Mouse (Mus musculus): ENCODE results near the gene Ppp1r13l. TPM values are rescaled to one million over a fixed set of nuclear protein-coding genes. Genes with fewer than 3 reads are reported as not detected.
A peak's percentile ranks its signal among the peaks of the same experiment; 100 is the strongest.

Ppp1r13l gene
- polyA plus RNA-seq, 1 experiment = 0.96 TPM

DNA sequence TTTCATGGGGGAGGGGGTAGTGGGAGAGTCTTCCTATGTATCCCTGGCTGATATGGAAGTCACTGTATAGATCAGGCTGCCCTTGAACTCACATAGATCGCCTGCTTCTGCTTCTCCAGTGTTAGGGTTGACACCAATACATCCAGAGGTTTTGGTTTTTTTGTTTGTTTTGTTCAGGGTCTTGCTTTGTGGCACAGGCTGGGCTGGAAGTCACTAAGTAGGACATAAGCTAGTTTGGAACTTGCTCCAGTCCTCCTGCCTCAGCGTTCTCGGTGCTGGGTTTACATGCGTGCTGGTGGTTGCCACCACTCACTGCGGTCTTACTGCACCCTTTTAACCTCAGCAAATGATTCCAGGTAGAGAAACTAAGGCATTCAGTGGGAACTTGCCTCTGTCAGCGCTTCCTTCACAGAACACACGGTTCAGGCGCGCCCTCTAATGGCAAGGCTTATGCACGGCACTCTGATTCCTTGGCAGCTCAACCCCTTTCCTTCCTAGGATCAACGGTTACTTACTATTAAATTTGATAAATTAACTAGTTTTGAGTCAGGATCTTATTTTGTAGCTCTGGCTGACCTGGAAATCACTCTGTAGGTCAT is 16.2 kb upstream of the Ppp1r13l start:
- peaks cover 59% of the 10 kb centered on the region for H3K27me3 ChIP-seq (ENCODE audit: control insufficient read depth)
- H3K4me1 ChIP-seq (ENCODE audit: control insufficient read depth) = peaks cover 29% of the 10 kb centered on the region
- no peak for TF ChIP-seq TAL1 (IDR thresholded peaks at IDR 0.05; ENCODE audit: low read length)
- no peak for TF ChIP-seq GATA1 (IDR thresholded peaks at IDR 0.05; ENCODE audit: low read length)
- no peaks in the 10 kb centered on the region; the same call in 1 of the 2 replicates for H3K36me3 ChIP-seq (ENCODE audit: control insufficient read depth)
- no peaks in the 10 kb centered on the region for H3K9me3 ChIP-seq (ENCODE audit: control insufficient read depth, low read length)
- H3K4me3 ChIP-seq (replicated peaks) = no peak overlapping the region

DNA sequence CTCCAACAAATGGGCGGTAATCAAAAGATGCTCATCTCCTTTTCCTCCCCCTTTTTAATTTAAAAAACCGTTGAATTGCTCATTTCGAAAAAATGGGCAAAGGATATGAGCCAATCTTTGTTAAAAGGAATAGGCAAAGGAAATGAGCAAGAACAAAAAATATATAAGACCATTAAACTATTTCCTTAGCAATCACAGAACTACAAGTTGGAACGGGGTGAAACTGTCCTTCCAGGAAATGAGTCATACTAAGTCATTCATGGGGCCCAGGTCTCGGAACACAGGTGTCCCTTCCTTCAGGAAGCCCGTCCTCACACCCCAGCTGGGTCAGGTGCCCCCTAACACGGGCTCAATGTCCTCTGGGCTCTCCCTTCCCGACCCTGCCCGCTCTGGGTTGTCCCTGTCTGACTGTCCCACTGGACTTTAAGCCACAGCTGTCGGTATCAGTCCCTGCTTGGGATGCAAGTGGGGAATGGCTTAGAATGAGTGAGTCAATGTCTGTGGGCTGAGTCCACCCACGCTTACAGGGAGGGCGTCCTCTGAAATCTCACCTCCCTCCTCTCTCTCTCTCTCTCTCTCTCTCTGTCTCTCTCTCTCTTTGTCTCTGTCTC is 15.2 kb upstream of the Ppp1r13l start, which contains the start of gene Ercc1:
Ercc1 (plus strand) TSS at position 542 of the 611 bp plus-strand sequence.
- peaks cover 29% of the 10 kb centered on the region for H3K4me1 ChIP-seq (ENCODE audit: control insufficient read depth)
- peaks cover 53% of the 10 kb centered on the region for H3K27me3 ChIP-seq (ENCODE audit: control insufficient read depth)
- no peaks in the 10 kb centered on the region; the same call in 1 of the 2 replicates for H3K36me3 ChIP-seq (ENCODE audit: control insufficient read depth)
- TF ChIP-seq TAL1 (IDR thresholded peaks at IDR 0.05; ENCODE audit: low read length) (no peak), GATA1 (IDR thresholded peaks at IDR 0.05; ENCODE audit: low read length) (no peak)
- H3K9me3 ChIP-seq (ENCODE audit: control insufficient read depth, low read length) = no peaks in the 10 kb centered on the region
- H3K4me3 ChIP-seq (replicated peaks) = peak within 1 kb of the TSS; percentile 67

DNA sequence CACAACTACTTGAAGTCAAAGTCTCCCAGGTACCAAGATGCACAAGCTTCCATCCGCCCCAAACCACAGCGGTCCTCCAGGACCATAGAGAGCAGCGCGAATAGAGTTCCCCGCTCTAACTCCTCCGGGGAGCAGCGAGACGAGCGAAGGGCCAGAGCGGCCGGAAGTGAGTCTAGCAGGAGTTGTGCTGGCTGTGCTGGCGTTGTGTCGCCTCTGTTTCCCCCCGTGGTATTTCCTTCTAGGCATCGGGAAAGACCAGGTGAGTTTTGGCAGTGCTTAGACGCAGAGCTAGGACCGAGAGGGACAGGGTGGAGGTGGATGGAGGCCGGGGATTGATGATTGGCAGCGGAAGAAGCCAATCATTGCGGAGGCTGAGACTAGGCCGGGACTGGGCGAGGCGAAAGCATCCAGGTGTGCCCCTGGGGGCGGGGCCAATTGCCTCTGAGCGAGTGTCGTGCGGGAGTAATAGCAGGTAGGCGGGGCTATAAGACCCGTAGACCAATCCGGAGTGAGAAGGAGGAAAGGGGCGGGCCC is 14.5 kb upstream of the Ppp1r13l start:
- Histone ChIP-seq H3K4me3 (replicated peaks) (peak overlapping the region; percentile 67), H3K4me1 (ENCODE audit: control insufficient read depth) (peaks cover 29% of the 10 kb centered on the region), H3K36me3 (ENCODE audit: control insufficient read depth) (no peaks in the 10 kb centered on the region; the same call in 1 of the 2 replicates), H3K27me3 (ENCODE audit: control insufficient read depth) (peaks cover 47% of the 10 kb centered on the region), H3K9me3 (ENCODE audit: control insufficient read depth, low read length) (no peaks in the 10 kb centered on the region)
- no peak for TF ChIP-seq TAL1 (IDR thresholded peaks at IDR 0.05; ENCODE audit: low read length)

DNA sequence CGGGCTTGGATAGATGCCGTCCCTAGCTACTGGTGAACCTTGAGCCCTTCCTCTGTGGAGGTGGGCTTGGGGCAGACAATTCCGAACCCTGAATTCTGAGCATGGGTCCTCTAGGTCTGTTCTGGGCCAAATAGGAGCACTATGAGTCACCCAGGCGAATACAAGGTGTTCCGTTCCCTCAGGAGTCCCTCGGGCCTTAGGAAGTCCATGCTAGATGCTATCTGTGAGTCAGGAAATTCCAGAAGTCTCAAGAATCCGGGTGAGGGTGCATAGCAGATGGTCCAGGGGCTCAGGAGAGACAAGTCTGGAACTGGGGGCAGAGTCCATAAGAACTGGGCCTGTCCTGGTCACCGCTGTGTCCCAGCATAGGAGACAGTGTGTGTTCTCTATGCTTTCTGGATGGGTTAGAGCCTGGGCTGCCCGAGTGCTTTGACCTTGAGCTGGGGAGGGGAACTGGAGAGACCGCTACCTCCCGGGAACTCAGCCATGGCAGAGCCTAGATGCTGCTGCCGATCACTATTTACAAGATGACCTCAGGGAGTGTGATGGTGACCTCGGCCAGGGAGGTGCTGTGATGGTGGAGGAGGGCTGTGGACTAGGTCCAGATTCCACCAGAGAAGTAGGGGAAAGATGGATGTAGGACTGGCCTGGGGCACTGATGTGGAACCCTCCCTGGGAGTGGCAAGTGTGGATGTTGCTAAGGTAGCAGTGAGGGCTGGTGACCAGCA is 10.2 kb upstream of the Ppp1r13l start:
- Histone ChIP-seq H3K9me3 (ENCODE audit: control insufficient read depth, low read length) (no peaks in the 10 kb centered on the region), H3K27me3 (ENCODE audit: control insufficient read depth) (peaks cover 5% of the 10 kb centered on the region), H3K36me3 (ENCODE audit: control insufficient read depth) (peaks cover 6% of the 10 kb centered on the region), H3K4me1 (ENCODE audit: control insufficient read depth) (peaks cover 16% of the 10 kb centered on the region), H3K4me3 (replicated peaks) (no peak overlapping the region)
- TF ChIP-seq TAL1 (IDR thresholded peaks at IDR 0.05; ENCODE audit: low read length) (no peak), GATA1 (IDR thresholded peaks at IDR 0.05; ENCODE audit: low read length) (no peak)

DNA sequence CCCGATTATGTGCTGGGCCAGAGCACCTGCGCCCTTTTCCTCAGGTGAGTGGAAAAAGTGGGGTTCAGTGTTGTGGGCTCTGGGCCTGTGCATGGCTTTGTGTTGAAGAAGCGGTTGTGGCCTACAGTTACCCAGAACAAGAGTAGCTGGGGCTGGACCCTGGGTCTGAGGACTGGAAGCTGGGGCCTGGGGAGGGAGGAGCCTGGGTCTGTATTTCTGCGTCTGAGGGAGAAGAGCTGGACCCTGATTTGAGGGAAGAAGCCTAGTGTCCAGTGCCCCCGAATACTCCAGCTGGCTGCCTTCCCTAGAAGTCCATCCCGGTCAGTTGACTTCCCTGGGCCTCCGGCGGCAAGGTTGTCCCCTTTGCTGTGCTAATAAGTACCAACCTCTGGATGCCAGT is 9.3 kb upstream of the Ppp1r13l start:
- Histone ChIP-seq H3K9me3 (ENCODE audit: control insufficient read depth, low read length) (no peaks in the 10 kb centered on the region), H3K4me3 (replicated peaks) (no peak overlapping the region), H3K4me1 (ENCODE audit: control insufficient read depth) (peaks cover 7% of the 10 kb centered on the region), H3K27me3 (ENCODE audit: control insufficient read depth) (no peaks in the 10 kb centered on the region), H3K36me3 (ENCODE audit: control insufficient read depth) (peaks cover 11% of the 10 kb centered on the region)
- no peak for TF ChIP-seq GATA1 (IDR thresholded peaks at IDR 0.05; ENCODE audit: low read length)

DNA sequence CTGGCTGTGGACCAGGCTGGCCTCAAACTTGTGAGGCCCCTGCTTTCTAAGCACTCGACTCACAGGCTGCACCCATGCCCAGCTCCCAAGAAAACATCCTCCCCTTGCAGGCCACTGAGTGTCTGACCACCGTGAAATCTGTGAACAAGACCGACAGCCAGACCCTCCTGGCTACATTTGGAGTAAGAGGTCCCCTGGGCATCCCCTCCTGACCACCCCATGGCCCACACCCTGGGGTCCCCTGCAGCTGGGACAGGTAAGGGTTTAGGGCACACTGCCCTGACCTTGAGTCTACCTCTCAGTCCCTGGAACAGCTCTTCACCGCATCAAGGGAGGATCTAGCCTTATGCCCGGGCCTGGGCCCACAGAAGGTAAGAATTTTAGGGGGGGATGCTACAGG is 4.6 kb upstream of the Ppp1r13l start:
- TF ChIP-seq TAL1 (IDR thresholded peaks at IDR 0.05; ENCODE audit: low read length) = no peak
- TF ChIP-seq GATA1 (IDR thresholded peaks at IDR 0.05; ENCODE audit: low read length) = no peak
- Histone ChIP-seq H3K4me1 (ENCODE audit: control insufficient read depth) (peaks cover 22% of the 10 kb centered on the region), H3K36me3 (ENCODE audit: control insufficient read depth) (peaks cover 35% of the 10 kb centered on the region), H3K27me3 (ENCODE audit: control insufficient read depth) (no peaks in the 10 kb centered on the region), H3K9me3 (ENCODE audit: control insufficient read depth, low read length) (no peaks in the 10 kb centered on the region), H3K4me3 (replicated peaks) (no peak overlapping the region)

DNA sequence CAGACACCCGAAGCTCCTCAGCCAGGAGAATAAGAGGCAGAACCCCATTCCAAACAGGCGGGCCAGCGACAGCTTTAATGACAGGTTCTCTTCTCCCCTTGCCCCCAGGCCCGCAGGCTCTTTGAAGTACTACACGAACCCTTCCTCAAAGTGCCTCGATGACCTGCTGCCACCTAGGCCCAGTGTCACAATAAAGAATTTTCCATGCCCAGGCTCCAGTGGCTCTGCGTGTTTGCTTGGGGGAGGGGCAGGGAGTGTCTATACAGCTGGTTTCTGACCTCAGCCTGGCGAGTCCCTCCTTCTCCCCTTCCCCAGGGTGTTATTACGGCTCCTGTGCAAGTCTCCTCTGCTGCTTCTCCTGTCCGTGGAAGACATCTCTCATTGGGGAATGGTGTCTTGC is 3.2 kb upstream of the Ppp1r13l start:
- Histone ChIP-seq H3K4me3 (replicated peaks) (no peak overlapping the region), H3K4me1 (ENCODE audit: control insufficient read depth) (peaks cover 36% of the 10 kb centered on the region), H3K27me3 (ENCODE audit: control insufficient read depth) (no peaks in the 10 kb centered on the region), H3K36me3 (ENCODE audit: control insufficient read depth) (peaks cover 32% of the 10 kb centered on the region), H3K9me3 (ENCODE audit: control insufficient read depth, low read length) (no peaks in the 10 kb centered on the region)
- TF ChIP-seq TAL1 (IDR thresholded peaks at IDR 0.05; ENCODE audit: low read length) = no peak
- no peak for TF ChIP-seq GATA1 (IDR thresholded peaks at IDR 0.05; ENCODE audit: low read length)

DNA sequence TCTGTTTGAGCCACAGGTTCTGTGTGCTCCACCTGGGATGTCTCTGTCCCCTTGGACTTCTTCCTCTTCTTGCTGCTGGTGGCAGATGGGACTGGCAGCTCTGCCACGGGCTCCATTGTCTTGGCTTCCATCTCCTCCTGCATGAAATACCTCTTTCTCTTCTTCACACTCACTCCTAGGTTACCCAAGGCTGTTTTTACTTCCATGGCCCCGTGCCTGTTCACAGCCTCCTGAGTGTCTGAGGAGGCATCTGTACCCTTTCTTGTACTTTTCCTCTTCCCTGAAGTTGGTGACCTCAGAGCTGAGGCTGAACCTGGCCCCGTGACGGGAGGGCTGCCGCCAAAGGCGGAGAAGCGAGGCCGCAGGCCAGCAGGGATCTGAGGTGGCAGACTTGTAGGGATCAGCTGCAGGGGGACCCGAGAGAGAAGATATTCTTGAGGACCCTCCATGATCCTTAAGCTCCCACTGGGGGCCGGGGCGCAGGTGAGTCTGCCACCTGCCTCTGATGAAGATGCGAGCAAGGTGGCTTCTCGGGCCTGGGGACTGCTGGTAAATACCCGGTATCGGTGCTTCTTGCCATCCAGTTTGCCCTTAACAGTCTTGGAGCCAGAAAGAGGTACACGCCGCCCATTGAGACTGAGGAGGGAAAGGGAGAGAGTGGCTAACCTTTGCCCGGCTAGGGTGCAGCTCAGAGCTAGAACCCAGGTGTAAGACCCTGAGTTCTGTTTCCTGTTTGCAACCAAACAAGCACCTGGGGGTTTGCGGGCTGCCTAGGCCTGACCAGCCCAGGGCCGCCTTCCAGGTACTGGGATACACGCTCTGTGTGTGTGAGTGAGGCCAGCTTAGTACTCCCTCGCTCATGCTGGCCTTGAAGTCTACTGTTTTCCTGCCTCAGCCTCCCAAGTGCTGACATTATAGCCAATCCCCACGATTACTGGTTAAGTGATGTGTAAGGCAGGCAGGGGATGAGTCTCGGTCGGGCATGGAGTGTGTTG is 1.9 kb upstream of the Ppp1r13l start:
- peaks cover 32% of the 10 kb centered on the region for H3K36me3 ChIP-seq (ENCODE audit: control insufficient read depth)
- no peaks in the 10 kb centered on the region for H3K9me3 ChIP-seq (ENCODE audit: control insufficient read depth, low read length)
- H3K27me3 ChIP-seq (ENCODE audit: control insufficient read depth) = no peaks in the 10 kb centered on the region
- H3K4me3 ChIP-seq (replicated peaks) = peak overlapping the region; percentile 75
- H3K4me1 ChIP-seq (ENCODE audit: control insufficient read depth) = peaks cover 49% of the 10 kb centered on the region
- no peak for TF ChIP-seq GATA1 (IDR thresholded peaks at IDR 0.05; ENCODE audit: low read length)
- no peak for TF ChIP-seq TAL1 (IDR thresholded peaks at IDR 0.05; ENCODE audit: low read length)

All from erythroblast, embryonic 14.5 days (primary cell).